Mouse (Mus musculus) B cell, adult 62 days (primary cell): Measurements from ENCODE around the gene Tnc. TPM values are rescaled to one million over a fixed set of nuclear protein-coding genes. Genes with fewer than 3 reads are reported as not detected.

Experiments
- total RNA-seq: library from RNA; stranded (reverse); gene quantifications from 4 replicates; pipeline ENCODE4 v1.2.4, GENCODE M21; 2023

Tnc gene
- total RNA-seq = not detected in 4 replicates

DNA sequence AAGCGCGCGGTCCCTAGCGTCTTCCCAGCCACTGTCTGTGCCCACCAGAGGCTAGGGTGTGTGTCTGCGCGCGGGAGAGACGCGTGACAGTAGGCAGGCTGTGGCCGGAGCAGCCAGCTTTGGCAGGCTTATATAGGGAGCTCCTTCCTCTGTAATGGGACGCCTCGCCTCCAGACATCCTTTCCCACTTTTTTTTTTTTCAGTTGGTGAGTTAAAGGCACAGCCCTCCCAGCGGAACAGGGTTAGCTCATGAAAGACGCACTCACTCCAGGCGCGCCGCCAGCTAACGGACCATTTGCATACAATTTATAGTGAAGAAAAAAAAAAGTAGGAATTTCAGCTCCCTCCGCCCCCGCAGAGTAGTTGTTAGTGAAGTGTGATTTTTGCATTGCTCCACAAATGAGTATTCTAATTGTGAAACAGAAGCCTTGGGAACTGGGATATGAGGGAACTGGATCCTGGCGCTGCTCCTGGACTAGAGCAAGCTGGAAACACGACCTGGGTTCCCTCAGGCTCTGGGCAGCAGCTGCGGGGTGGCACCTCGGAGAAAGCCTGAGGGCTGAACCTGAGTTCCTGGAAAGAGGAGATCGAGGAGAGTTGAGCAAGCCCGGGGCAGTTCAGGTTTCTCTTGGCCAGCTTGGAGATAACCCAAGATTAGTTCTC, at the start of gene Tnc:
Gene Tnc (minus strand): TSS at position 185 of the 663 bp plus-strand sequence.

Other genes starting within 250 kb of the Tnc start
- gene Tnfsf8, start 185.7 kb downstream of the Tnc start, total RNA-seq = 0.13 to 0.24 TPM (median 0.20 TPM) in 3 of 4 replicates, not detected in the other